Mouse (Mus musculus) heart, postnatal 14 days (tissue): ENCODE data around the gene Gpx5. TPM values are rescaled to one million over a fixed set of nuclear protein-coding genes. Genes with fewer than 3 reads are reported as not detected.

Experiments used
- DNase-seq, 2 experiments: peaks; one replicate each; pipeline ENCODE4 v3.0.0; 2021 to 2022
- intact Hi-C: fragments of 180-260 bp; cut with DNase I; formaldehyde crosslinking; loops from one replicate; pipeline ENCODE4 v1.15.1; 2025
- long read RNA-seq, 2 experiments: library from polyadenylated mRNA; stranded (forward); transcript quantifications; one replicate each; pipeline ENCODE4 v2.0.0; 2021
- total RNA-seq, 2 experiments: library from RNA; stranded (reverse); gene quantifications; 2 replicates each; pipeline ENCODE4 v1.2.3; 2021

The Gpx5 gene
- not detected for total RNA-seq
- long read RNA-seq, experiment 1 = 0 reads
- long read RNA-seq, experiment 2 = 0 reads

- intact Hi-C loops = no loop called here
- no peak for DNase-seq
Observed at GRCm38 (mm10) chr13:21292631-21293030, at the start of gene Gpx5. Gene Gpx5, minus strand, starts transcription at chr13:21292731.

- intact Hi-C loops = loop anchor here (5.0 to 10.0 kb wide), 4 partner anchors 125 to 1023 kb away; partner anchors contain the start of gene Trim27
- peak in 1 of 2 experiments; percentile 3 for DNase-seq
Observed at GRCm38 (mm10) chr13:21327424-21327823, 34.9 kb upstream of the Gpx5 start.

GRCm38 (mm10) chr13:21326657-21327211 is 34.2 kb upstream of the Gpx5 start:
- intact Hi-C loops = loop anchor here (5.0 to 10.0 kb wide), 4 partner anchors 124 to 1022 kb away; partner anchors contain the start of gene Trim27
- DNase-seq = peak; percentile 84 to 90

- peak in 1 of 2 experiments; percentile 3 for DNase-seq
- intact Hi-C loops = loop anchor here (5.0 to 10.0 kb wide), 4 partner anchors 124 to 1021 kb away; partner anchors contain the start of gene Trim27
Observed at GRCm38 (mm10) chr13:21326191-21326590, 33.7 kb upstream of the Gpx5 start.

GRCm38 (mm10) chr13:21323405-21323804 is 30.9 kb upstream of the Gpx5 start:
- intact Hi-C loops = loop anchor here (10.0 kb wide), 1 partner anchor 1019 kb away; no protein-coding TSS in a partner anchor
- DNase-seq = no peak

GRCm38 (mm10) chr13:21322509-21323375 is 30.2 kb upstream of the Gpx5 start:
- intact Hi-C loops = loop anchor here (10.0 kb wide), 1 partner anchor 1018 kb away; no protein-coding TSS in a partner anchor
- DNase-seq = no peak

GRCm38 (mm10) chr13:21321890-21322494 is 29.5 kb upstream of the Gpx5 start:
- intact Hi-C loops = loop anchor here (10.0 kb wide), 1 partner anchor 1017 kb away; no protein-coding TSS in a partner anchor
- DNase-seq = no peak

GRCm38 (mm10) chr13:21320262-21320661 is 27.7 kb upstream of the Gpx5 start:
- intact Hi-C loops = loop anchor here (10.0 kb wide), 1 partner anchor 1015 kb away; no protein-coding TSS in a partner anchor

GRCm38 (mm10) chr13:21313903-21314302 is 21.4 kb upstream of the Gpx5 start:
- intact Hi-C loops = no loop called here

More at GRCm38 (mm10) chr13:21320262-21320661, 27.7 kb upstream of the Gpx5 start:
- no peak for DNase-seq

GRCm38 (mm10) chr13:21312854-21313253 is 20.3 kb upstream of the Gpx5 start:
- intact Hi-C loops = no loop called here

More at GRCm38 (mm10) chr13:21313903-21314302, 21.4 kb upstream of the Gpx5 start:
- no peak for DNase-seq

GRCm38 (mm10) chr13:21311926-21312325 is 19.4 kb upstream of the Gpx5 start, which contains the start of gene Gpx6:
Gene Gpx6, plus strand, starts transcription at chr13:21312125.
- DNase-seq = no peak
- intact Hi-C loops = no loop called here

More at GRCm38 (mm10) chr13:21312854-21313253, 20.3 kb upstream of the Gpx5 start:
- DNase-seq = no peak

- intact Hi-C loops = no loop called here
Observed at GRCm38 (mm10) chr13:21309788-21310187, 17.3 kb upstream of the Gpx5 start.

GRCm38 (mm10) chr13:21304483-21305066 is 12.0 kb upstream of the Gpx5 start:
- intact Hi-C loops = no loop called here
- DNase-seq = no peak

More at GRCm38 (mm10) chr13:21309788-21310187, 17.3 kb upstream of the Gpx5 start:
- no peak for DNase-seq

- no peak for DNase-seq
- intact Hi-C loops = no loop called here
Observed at GRCm38 (mm10) chr13:21298557-21298956, 6.0 kb upstream of the Gpx5 start.

- intact Hi-C loops = loop anchor here (5.0 kb wide), 2 partner anchors 77 to 433 kb away; no protein-coding TSS in a partner anchor
- peak; percentile 80 to 86 for DNase-seq
Observed at GRCm38 (mm10) chr13:21279559-21279958, 13.0 kb downstream of the Gpx5 start.

- intact Hi-C loops = loop anchor here (5.0 kb wide), 2 partner anchors 77 to 433 kb away; no protein-coding TSS in a partner anchor
- no peak for DNase-seq
Observed at GRCm38 (mm10) chr13:21279076-21279475, 13.5 kb downstream of the Gpx5 start.

GRCm38 (mm10) chr13:21276551-21276950 is 16.0 kb downstream of the Gpx5 start:
- DNase-seq = no peak
- intact Hi-C loops = loop anchor here (5.0 kb wide), 2 partner anchors 74 to 436 kb away; no protein-coding TSS in a partner anchor

- DNase-seq = peak; percentile 47 to 57
- intact Hi-C loops = loop anchor here (2.0 to 5.0 kb wide), 4 partner anchors 41 to 436 kb away; no protein-coding TSS in a partner anchor
Observed at GRCm38 (mm10) chr13:21275815-21276550, 16.5 kb downstream of the Gpx5 start.
